Mouse (Mus musculus): ENCODE measurements at regions not wholly inside any gene's neighbourhood (a gene's known extent, or its start where the extent isn't known, plus 50 kb on each side); places are given as distances from the start of the nearest gene placed in this dataset.

GRCm38 (mm10) chr7:138650946-138651345 lies 194.9 kb upstream of the Ppp2r2d start:
- TF ChIP-seq POLR2A (IDR thresholded peaks at IDR 0.05; ENCODE audit: control insufficient read depth, low read depth, low read length): no peak
- TF ChIP-seq CTCF (IDR thresholded peaks at IDR 0.05; ENCODE audit: control insufficient read depth, insufficient read depth, insufficient replicate concordance, low read depth, low read length): no peak
